Mouse (Mus musculus) natural killer cell, adult 2 months (primary cell): Measurements from ENCODE around the gene Lif.

Source experiments
- DNase-seq, 2 experiments: peaks; one replicate each; pipeline ENCODE4 v3.0.0; 2022; ENCODE audit warnings: low spot score in 2 of 2

The Lif gene

DNA sequence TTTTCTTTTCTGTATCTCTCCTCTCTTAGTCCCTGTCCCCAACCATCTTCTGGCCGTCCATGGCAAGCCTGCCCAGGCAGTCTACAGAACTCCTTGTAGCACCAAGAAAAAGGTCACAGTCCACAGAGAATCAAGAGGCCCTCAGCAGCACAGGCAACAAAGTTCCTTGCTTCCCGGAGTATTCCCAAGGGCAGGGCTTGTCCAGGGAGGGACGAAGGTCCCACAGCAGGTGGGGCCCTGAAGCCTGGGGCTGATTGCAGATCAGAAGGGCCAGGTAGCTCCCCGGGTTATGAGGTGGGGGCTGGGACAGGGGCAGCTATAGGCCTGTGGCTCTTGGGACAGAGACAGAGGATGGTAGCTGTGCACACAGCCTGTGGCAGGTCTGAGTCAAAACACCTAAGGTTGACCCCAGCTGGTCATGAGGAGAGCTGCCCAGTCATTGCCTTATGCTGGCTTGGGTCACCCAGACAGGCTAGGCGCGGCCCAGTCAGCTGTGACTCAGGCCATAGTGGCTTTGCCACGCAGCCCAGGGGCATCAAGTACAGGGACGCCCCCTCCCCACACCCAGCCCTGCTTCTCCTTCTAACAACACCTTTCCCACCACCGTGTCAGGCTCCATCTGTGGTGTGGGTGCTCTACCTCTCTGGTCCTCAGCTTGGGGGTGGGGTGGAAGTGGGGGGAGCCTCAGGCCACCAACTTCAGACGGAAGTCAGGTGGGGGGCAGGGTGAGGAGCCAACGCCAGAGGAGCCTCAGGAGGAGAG is at the start of gene Lif:
Gene Lif (plus strand): TSS at position 712 of the 762 bp plus-strand sequence.
- no peak for DNase-seq

DNA sequence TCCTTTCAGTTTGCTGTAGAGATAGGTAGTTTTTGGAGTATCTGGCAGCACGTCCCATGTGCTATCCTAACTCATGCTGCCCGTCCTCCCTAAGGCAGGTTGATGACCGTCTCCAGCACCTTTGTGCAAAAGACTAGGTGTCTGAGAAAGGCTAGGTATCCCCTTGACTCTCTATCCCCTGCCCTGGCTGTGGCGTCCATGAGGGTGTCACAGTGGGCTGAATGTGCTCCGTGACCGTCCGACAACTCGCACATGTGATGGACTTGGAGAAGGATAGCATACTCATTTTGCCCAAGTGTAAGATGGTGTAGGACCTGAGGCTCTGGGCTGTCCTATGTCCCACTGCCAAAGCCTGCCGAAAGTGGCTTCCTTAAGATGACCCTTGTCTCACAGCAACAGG is 49.7 kb upstream of the Lif start:
- no peak for DNase-seq

DNA sequence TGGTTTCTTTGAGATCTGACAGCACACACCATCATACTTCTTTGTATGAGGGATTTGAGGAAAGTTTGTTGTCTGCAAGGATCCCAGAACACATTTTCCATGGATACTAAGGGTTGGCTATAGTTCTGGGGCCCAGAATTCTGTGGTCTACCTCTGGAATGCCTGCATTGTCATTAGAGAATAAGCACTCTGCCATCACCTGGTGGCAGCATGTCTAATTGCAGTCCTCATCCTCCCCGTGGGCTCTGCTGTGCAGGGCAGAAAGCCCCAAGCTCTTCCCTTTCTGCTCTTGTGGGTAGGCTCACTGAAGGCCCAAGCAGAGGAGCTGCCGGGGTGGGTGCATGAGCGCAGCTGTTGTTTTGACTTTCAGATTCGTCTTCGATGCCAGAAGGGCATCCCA is 47.8 kb upstream of the Lif start:
- no peak for DNase-seq

DNA sequence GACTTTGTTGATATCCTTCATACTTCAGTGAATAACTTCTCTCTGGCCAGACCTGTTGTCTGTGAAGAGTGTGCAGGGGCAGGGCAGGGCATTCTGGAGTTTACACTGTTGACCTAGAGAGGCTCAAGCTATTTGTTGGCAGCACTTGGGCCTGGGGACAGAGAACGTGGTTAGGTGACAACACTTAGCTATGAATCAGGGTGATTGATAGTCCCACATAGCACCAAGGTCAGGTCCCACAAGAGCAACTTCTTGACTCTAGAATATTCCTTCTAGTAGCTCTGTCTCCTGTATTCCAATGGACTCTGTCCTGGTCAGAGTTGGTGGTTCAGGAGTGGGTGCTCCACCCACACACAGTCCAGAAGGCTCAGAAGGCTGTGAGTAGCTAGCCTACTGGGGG is 46.6 kb upstream of the Lif start:
- DNase-seq, result no peak

DNA sequence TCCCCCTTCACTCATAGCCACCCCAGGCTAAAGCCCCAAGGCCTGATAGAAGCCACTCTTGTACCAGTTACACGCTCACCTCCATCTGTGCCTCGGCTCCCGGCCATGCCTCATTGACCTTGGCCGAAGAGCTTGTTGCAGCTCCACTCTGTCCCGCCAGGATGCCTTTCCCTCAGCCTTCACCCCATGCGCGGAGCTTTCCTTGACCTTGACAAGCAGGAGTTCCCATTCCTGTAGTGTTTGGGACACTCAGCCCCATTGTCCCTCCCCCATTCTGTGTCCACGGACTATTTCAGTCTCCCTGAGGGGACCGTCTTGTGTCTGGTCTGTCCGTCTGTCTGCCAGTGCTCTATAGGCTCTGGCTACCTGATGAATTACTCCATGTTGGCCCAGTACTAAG is 44.2 kb upstream of the Lif start:
- no peak for DNase-seq

DNA sequence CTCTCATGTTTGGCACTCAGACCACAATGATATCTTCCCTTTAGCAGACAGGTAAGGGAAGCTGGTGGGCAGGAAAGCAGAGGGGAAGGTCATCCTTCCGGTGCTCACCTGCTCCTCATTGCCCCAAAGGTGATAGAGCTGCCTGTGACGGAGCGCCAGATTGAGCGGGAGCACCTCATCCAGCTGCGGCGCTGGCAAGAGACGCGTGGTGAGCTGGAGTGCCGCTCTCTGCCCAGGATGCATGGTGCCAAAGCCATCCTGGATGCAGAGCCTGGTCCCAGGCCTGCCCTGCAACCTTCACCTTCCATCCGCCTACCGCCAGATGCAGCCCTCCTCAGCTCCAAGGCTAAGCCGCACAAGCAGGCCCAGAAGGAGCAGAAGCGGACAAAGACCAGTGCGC is 42.8 kb upstream of the Lif start:
- DNase-seq, result no peak

DNA sequence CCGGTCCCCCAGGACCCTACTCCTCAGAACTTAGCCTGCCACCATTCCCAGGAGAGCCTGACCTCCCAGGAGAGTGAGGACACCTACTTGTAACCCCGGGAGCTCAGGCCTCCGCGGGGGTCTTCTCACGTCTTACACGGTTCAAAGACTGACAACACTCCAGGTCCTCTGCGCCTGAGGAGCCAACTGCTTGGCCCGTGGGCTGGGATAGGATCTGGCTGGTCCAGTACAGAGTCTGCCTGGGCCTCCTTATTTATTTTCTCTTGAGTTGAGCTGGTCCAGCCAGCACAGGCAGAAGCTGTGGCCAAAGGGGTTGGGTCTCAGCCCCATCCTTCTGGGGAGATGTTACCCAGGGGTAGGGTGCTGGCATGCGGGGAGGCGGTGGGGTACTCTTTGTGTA is 42.3 kb upstream of the Lif start:
- no peak for DNase-seq

DNA sequence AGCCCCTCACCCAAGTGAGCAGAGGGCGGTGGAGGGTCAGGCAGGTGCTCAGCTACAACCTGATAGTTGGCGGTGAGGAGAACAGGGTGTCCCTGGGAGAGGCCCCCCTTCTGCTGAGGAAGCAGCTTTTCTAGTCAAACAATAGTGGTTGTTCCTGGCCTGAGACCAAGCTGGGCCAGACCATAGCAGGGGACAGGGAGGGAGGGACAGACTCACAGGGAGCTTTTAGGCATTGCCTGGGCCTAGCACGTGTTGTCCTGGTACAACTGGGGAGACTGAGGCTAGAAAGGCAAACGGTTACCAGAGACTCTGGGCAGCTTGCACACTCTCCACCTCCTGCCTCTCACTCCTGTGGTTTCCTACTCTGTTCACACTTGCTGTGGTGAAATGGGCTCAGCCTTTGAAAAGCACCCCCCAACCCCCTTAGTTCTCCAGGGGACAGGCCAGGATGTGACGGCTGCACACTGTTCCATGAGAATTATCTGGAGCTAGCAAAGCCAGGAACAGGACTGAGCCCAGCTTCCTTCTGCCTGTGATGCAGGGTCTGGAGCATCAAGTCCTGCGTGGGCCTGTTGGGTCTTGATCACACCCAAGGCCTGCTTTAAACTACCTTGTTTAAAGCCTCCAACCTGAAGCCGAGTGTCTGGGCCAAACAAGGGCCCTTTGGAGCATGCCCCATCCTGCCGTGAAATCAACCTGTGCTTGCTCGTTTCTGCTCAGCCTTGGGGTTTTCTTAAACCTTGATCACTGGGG is 40.9 kb upstream of the Lif start:
- no peak for DNase-seq

DNA sequence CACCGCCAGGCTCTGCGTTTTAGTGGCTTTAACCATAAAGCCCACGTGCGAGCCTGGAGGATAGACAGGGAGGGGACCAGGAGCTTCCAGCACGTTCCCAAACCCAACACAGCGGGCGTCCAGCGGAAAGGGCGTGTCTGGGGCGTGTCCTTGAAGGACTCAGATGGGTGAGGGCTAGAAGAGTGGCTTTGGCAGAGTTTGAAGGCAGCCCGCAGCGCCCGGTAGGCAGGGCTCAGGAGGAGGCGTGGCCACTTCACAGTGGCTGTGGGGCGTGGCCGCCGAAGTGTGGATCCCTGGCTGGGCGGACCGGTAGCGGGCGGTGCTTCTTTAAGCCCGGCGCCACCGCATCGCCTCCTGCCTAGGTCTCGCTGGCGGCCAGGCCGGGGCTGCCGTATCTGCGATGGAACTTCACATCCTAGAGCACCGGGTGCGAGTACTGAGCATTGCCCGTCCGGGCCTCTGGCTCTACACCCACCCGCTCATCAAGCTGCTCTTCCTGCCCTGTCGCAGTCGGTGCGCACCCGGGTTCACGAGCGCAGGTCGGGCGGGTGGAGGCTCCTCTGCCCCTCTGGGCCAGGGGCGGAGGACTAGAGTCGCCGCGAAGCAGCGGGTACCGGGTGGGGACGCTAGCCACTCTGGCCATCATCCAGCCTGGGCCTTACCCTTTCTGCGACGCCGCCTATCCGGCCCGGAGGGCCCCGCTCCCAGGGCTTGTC is 39.3 kb upstream of the Lif start, which contains the start of gene Castor1:
Gene Castor1 (plus strand): TSS at position 312 of the 716 bp plus-strand sequence.
- DNase-seq, result peak; percentile 83 to 87

DNA sequence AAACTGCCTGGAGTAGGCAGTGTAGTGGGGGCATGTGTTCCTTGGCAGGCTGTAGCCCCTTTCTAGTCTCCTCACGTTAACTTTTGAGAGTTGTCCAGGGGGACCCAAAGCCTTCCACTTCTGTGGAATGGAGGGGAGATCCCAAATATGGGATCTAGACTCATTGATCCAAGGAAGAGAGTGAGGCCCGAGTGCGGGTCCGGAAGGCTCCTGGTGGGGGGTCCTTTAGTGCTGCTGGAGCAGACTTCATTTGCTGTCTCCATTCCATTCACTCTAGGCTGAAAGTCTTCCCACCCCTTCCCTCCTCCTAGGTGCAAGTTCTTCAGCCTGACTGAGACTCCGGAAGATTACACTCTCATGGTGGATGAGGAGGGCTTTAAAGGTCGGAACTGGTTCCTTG is 38.7 kb upstream of the Lif start:
- no peak for DNase-seq

DNA sequence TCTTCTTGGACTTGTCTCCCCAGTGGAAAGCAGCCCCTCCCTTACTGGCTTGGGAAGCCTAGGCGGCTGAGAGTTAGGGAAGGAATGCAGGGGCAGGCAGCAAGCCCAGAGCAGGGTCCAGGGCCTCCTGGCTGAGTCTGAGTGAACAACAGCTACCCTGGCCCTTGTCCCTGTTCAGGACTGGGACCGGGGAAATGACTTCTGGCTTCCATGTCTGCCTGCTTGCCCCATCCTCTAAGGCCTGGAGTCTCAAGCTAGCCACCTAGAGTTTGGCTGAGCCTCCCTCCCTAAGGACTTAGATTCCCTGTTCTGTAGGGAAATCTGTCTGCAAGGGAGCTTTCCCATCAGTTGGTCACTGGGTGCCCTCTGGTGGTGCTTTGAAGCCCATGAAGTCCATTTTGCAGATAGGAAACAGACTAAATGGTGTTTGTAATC is 38.0 kb upstream of the Lif start:
- peak in 1 of 2 experiments; percentile 39 for DNase-seq

DNA sequence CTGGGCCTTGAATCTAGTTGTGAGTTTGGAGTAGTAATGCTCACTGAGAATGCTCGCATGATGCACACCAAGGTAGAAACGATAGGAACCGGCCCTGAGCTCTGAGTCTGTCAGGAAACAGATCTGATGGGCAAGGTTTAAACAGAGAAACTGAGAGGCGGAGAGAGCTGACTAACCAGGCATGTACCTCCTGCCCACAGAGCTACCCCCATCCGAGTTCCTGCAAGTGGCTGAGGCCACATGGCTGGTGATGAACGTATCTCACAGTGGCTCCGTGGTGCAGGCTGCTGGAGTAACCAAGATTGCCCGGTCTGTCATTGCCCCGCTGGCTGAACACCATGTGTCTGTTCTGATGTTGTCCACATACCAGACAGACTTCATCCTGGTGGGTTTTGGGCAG is 37.4 kb upstream of the Lif start:
- DNase-seq, result no peak

DNA sequence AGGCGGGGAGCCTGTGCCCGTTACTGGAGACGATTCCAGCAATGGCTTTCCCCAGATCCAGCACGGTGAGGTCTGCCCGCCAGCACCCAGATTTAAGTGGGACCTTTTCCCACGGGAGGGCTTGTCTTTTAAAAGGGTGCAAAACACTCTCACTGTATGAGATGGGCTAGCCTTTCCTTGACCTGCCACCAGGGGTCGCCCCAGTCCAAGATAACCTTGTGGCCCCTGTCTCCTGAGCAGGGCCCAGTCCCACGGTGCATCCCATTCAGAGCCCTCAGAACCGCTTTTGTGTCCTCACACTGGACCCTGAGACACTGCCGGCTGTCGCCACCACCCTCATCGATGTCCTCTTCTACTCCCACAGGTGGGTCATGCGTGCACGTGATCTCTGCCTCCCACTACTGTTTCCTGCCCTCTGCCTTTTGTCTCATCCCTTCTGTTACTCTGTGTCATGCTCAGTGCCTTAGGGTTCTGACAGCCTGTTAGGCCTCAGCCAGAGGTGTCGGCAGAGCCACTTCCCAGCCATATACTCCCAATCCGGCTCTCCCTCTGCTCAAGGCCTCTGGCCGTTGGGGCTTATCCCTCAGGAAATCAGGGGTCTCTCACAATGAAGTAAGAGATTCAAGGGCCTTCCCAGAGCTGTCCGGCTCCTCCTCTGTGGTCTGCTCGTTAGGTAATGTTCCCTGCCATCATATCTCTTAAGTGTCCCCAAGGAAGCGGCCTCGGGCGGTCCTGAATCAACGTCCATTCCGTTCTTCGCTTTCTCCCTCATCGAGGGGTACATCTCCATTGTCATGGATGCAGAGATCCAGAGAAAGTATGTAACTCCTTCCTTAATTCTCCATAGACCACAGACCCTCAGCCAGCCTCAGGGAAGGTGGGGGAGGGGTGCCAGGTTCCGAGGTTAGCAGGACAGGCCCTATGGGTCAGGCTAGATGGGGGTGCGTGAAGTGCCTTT is 36.6 kb upstream of the Lif start:
- peak; percentile 74 to 86 for DNase-seq

DNA sequence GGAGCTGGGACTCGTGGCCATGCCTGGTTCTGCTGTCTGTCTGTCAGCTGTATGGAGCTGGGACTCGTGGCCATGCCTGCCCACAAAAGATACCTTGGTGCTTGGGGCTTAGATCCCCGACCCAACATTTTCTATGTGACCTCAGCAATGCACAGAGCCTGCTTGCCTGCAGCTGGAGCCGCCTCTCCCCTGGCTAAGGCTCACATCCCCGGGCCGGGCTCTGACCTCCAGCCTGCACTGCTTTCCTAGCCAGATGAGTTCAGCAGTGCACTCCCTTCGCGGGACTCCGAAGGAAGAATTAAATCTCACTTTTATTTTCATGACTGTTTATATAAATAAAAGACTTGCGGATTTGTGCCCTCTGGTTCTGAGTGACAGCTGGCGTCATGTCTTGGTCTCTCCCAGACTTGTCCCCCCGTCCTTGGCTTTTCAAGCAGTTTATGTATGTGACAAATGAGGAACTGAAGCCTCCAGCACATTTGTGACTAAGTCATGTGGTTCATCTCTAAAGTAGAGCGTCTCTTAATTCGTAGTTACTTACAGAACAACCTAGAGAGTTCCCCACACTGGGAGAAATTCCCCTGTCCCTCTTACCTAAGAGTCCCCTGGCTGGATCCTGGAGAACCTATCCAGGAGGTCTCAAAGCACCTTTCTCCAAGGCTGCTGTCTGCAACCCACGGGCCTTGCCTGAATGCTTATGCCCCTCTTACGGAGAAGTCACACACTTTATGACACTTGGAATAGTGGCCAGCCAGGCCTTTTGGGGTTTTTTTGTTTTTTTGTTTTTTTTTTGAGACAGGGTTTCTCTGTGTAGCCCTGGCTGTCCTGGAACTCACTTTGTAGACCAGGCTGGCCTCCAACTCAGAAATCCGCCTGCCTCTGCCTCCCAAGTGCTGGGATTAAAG is 35.1 kb upstream of the Lif start:
- DNase-seq, result no peak

DNA sequence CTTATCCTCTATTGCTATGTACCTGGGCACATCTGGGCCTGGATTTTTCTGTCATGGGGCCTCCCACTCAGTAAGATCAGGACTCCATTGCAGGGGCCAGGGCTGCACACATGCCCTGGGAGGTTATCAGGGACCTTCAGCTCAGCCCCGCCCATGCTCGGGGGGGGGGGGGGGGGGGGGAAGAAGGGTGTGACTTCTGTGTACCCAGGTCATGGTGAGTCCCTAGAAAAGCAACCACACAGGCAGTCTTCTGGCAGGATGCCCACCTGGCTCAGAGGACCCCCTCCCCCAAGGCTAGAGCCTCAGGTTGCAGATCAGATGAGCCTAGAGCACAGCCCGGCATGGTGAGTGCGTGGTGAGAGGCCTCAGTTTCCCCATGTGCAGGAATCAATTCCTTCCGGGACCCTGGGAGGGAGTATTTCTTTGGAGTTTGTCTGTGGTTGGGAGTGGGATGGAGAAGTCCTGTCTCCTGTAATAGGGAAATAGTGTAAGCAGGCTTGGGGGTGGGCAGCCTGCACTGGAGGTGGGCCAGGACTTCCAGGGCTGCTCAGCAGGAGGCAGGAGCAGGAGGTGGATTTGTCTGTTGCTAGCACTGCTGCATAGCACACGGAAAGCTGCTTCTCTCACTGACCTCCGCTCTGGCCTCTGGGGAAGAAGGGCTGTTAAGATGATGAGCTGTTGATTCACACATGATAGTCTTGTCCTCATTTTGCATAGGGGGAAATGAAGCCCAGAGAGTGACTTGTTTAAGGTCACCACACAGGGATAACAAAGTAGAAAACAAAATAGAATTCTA is 33.8 kb upstream of the Lif start:
- DNase-seq, result no peak

DNA sequence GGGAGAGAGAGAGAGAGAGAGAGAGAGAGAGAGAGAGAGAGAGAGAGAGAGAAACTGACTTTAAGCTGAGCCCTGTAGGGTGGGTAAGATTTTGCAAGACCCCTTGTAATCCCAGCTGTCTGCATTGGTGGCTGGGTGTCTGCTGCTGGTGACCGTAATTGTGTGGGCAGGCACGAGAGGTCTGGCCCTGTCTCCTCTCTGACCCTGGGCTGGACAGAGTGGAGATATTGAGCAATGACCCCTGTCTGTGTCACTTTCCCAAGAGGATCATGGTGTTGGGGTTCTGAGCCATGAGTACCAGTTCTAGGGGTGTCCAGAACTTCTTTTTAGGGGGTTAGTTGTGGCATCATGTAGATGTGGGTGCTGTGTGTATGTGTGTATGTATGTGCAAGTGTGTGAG is 33.1 kb upstream of the Lif start:
- no peak for DNase-seq

DNA sequence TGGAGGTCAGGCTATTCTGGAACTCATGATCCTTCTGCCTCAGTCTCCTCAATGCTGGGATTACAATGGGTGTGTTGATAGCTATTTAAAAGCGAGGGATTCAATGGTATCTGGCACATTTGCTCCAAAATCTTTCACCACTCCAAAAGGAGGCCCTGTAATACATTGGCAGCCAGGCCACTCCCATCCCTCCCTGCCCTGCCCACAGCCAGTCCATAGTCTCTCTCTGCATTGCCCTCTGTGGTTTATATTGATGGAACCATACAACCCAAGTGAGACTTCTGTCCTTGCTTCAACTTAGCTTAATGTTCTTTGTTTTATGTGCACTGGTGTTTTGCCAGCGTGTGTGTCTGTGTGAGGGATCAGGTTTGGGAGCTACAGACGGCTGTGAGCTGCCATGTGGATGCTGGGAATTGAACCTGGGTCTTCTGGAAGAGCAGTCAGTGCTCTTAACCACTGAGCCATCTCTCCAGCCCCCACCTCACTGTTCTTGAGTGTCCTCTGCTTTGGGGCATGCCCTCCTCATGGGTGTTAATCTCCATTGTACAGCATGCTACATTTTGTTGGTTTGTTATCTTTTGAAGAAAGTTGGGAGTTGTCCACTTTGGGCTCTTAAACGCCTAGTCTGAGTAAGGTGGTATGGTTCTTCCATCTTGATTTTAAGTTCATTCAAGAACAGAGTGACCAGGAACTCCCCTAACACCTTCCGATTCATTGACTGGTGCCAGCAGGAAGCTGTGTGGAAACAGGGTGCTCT is 30.6 kb upstream of the Lif start:
- DNase-seq, result no peak

DNA sequence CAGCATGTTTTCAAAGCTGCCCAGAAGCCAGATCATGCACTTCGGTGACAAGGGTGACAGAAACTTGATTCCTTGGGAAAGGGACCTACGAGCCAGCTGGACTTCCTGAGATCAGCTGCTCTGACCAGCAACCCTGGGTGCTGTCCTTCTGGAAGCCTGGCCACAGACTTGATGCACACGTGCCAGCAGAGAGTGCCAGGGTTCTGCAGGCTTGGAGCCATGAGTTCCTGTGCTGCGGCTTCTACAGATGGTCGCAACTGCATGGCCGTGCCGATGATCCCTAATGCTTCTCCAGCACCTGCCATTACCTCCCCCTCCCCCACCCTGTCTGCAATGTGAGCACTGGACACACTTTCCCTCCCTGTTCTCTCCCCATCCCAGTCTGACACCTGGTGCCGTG is 28.9 kb upstream of the Lif start:
- DNase-seq, result no peak

DNA sequence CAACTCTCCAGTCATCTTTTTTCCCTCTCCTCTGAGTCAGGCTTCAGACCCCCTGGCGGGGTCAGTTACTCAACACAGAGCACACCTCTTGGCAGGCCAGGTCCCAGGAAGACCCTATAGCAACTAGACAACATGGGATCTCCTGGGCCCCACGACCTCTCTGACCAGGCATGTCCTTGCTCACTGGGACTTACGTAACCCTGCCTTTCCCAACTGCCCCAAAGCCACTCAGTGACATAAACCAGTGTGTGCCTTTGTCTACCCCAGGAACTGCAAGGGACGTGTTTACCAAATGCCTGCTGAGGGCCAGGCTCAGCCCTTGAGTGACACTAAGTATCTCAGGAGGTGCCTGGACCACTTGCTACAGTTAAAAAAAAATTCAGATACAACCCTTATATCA is 27.5 kb upstream of the Lif start:
- DNase-seq, result no peak
